Mouse (Mus musculus) embryonic fibroblast, embryonic 13.5 days (primary cell): ENCODE measurements around the gene Nphs2.

Experiments
- CTCF ChIP-seq: IDR thresholded peaks from 2 replicates; pipeline ENCODE4 v1.5.1; 2011; ENCODE audit warnings: mild to moderate bottlenecking, control low read depth, low read length, moderate library complexity, borderline replicate concordance; ENCODE audit not compliant: insufficient read depth
- POLR2A ChIP-seq: IDR thresholded peaks from 2 replicates; pipeline ENCODE4 v1.6.1; 2011; ENCODE audit warnings: low read depth, mild to moderate bottlenecking, control low read depth, low read length, moderate library complexity

DNA sequence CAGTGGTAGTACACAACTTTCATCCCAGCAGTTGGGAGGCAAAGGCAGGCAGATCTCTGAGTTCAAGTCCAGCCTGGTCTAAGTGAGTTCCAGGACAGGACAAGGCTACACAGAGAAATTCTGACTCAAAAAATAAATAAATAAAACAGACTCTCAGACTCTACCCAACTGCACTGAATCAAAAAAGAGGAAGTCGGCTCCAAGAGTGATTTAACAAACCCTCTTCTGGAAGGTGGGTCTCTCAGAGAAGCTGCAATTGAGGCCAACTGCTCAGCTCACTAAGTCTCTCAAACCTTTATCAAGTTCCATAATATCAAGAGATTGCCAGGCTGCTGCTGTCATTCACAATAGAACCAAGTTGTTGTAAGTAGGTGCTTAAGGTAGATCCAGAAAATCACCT, 1.9 kb upstream of the Nphs2 start:
- TF ChIP-seq POLR2A (no peak), CTCF (no peak)
